Mouse (Mus musculus): ENCODE measurements around the gene Atp6v1e2. TPM values are rescaled to one million over a fixed set of nuclear protein-coding genes. Genes with fewer than 3 reads are reported as not detected.

Gene Atp6v1e2
- polyA plus RNA-seq, 1 experiment = not detected

DNA sequence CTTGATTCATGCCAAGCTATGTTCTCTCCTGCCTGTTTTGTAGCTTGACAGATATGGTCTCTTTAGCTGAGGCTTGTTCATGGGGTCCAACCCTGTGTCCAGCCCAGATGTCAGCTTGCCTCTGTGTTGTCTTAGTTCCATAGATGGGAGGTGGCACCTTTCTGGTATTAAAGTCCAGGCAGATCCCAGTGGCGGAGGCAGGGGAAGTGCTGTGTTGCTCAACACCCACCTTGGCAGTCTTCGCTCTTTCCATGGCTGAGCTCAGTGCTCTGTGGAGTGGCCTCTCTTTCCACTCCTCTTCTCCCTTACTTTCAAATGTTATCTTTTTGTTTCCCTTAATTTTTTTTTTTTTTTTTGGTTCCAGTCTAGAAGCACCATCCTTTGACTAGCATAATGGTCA is 25.4 kb upstream of the Atp6v1e2 start:
- H3K79me2 ChIP-seq (ENCODE audit: control insufficient read depth, insufficient read depth) = peaks cover 29% of the 10 kb centered on the region
- H3ac ChIP-seq (ENCODE audit: control insufficient read depth, insufficient read length, low read depth) = no peak overlapping the region
- peaks cover 4% of the 10 kb centered on the region for H3K36me3 ChIP-seq (ENCODE audit: control insufficient read depth, insufficient read depth)
- no peak for TF ChIP-seq MYOD1 (IDR thresholded peaks at IDR 0.05; ENCODE audit: control insufficient read depth, insufficient read length, low read depth)
- no peak for TF ChIP-seq CEBPB (IDR thresholded peaks at IDR 0.05; ENCODE audit: low read depth)
- TF ChIP-seq USF1 (IDR thresholded peaks at IDR 0.05; ENCODE audit: low read depth) = no peak
- no peak for TF ChIP-seq MAX (IDR thresholded peaks at IDR 0.05)
- no peak for TF ChIP-seq MYOG (IDR thresholded peaks at IDR 0.05; ENCODE audit: control insufficient read depth, extremely low read depth, insufficient read length)
- TF ChIP-seq CTCF (IDR thresholded peaks at IDR 0.05; ENCODE audit: control insufficient read depth, insufficient read depth, insufficient read length) = no peak
- no peak for TF ChIP-seq FOSL1 (IDR thresholded peaks at IDR 0.05; ENCODE audit: insufficient read depth, low read length, poor library complexity, severe bottlenecking)
- no peak overlapping the region for H3K4me3 ChIP-seq (ENCODE audit: insufficient read depth, poor library complexity, severe bottlenecking)
- H3K27me3 ChIP-seq (ENCODE audit: control insufficient read depth, insufficient read depth, insufficient read length) = no peaks in the 10 kb centered on the region
- H3K79me3 ChIP-seq (ENCODE audit: low read depth) = peaks cover 1% of the 10 kb centered on the region

DNA sequence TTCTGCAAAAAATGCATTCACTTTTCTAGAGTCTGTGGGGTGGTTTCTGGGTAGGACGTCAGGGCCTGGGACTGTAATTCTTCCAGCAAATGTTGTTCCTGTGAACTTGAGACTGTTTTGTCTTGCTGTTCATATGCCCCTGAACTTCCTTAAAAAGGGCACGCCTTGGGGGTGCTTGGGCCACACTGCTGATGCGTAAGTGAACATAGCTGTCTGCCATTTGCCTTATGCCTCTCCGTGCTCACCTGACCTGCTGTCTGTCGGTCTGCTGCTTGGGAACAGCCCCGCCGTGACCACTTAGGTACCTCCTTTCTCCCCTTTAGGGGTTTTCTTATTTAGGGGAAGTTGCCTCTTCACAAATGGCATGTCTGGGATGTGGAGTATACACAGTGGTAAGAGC is 24.2 kb upstream of the Atp6v1e2 start:
- Histone ChIP-seq H3K36me3 (ENCODE audit: control insufficient read depth, insufficient read depth) (peaks cover 6% of the 10 kb centered on the region), H3K79me2 (ENCODE audit: control insufficient read depth, insufficient read depth) (peaks cover 40% of the 10 kb centered on the region), H3ac (ENCODE audit: control insufficient read depth, insufficient read length, low read depth) (no peak overlapping the region), H3K27me3 (ENCODE audit: control insufficient read depth, insufficient read depth, insufficient read length) (no peaks in the 10 kb centered on the region), H3K79me3 (ENCODE audit: low read depth) (peaks cover 5% of the 10 kb centered on the region), H3K4me3 (ENCODE audit: insufficient read depth, poor library complexity, severe bottlenecking) (no peak overlapping the region)
- TF ChIP-seq MYOG (IDR thresholded peaks at IDR 0.05; ENCODE audit: control insufficient read depth, extremely low read depth, insufficient read length) = no peak

DNA sequence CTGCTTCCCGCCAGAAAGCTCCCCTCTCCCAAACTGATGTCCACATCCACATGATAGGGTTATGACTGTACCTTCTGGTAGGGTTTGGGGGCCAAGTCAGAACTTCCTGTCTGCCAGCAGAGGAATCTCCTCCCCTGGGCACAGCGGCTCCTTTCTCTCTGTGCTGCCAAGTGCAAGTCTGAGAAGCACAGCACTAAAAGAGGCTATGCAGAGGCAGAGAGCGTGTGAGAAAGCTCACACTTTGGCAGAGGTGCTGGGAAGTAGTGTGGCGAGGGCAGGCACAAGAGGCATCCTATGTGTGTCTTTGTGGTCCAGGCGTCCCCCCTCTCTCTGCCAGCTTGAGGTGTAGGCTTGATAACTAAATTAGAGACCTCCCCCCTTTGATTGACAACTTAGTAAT is 23.3 kb upstream of the Atp6v1e2 start:
- TF ChIP-seq CEBPB (IDR thresholded peaks at IDR 0.05; ENCODE audit: low read depth) (no peak), CTCF (IDR thresholded peaks at IDR 0.05; ENCODE audit: control insufficient read depth, insufficient read depth, insufficient read length) (no peak), MYOD1 (IDR thresholded peaks at IDR 0.05; ENCODE audit: control insufficient read depth, insufficient read length, low read depth) (no peak), MAX (IDR thresholded peaks at IDR 0.05) (no peak), MYOG (IDR thresholded peaks at IDR 0.05; ENCODE audit: control insufficient read depth, extremely low read depth, insufficient read length) (no peak), USF1 (IDR thresholded peaks at IDR 0.05; ENCODE audit: low read depth) (no peak), FOSL1 (IDR thresholded peaks at IDR 0.05; ENCODE audit: insufficient read depth, low read length, poor library complexity, severe bottlenecking) (no peak)
- Histone ChIP-seq H3K4me3 (ENCODE audit: insufficient read depth, poor library complexity, severe bottlenecking) (no peak overlapping the region), H3K27me3 (ENCODE audit: control insufficient read depth, insufficient read depth, insufficient read length) (no peaks in the 10 kb centered on the region), H3K79me2 (ENCODE audit: control insufficient read depth, insufficient read depth) (peaks cover 45% of the 10 kb centered on the region), H3K36me3 (ENCODE audit: control insufficient read depth, insufficient read depth) (peaks cover 9% of the 10 kb centered on the region), H3K79me3 (ENCODE audit: low read depth) (peaks cover 5% of the 10 kb centered on the region), H3ac (ENCODE audit: control insufficient read depth, insufficient read length, low read depth) (no peak overlapping the region)

DNA sequence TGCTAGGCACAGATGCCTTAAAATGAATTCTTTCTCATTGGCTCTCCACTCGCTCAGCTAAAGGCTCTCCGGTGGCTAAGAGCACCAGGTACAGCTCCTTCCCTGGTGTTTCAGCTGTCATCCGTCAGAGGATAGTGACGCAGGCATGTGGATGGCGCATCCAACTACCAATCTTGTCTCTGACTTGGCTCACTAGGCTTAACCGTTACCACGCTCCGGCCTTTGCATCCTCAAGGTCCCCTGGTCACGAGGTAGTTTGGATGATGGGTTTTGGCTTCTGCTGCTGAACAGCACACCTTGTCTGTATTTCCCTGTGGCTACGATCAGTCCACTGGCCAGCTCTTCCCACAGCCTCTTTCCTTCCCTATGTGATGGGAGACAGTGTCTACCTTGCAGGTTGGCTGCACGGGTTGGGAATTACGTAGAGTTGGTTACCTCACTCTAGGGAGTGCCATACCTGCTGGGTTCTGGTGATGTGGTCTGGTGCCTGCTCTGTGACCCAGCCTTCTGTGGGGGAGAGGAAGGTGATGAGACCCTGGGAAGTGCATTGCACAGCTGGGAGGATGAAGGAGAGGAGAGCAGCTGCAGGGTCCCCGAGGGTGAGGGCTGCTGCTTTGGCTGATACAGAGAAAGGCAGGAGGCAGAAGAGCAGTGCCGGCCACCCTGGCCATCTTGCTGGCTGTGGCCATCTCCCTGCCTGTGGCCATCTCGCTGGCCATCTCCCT is 22.5 kb upstream of the Atp6v1e2 start:
- Histone ChIP-seq H3K27me3 (ENCODE audit: control insufficient read depth, insufficient read depth, insufficient read length) (no peaks in the 10 kb centered on the region), H3ac (ENCODE audit: control insufficient read depth, insufficient read length, low read depth) (no peak overlapping the region), H3K36me3 (ENCODE audit: control insufficient read depth, insufficient read depth) (peaks cover 11% of the 10 kb centered on the region), H3K4me3 (ENCODE audit: insufficient read depth, poor library complexity, severe bottlenecking) (no peak overlapping the region), H3K79me2 (ENCODE audit: control insufficient read depth, insufficient read depth) (peaks cover 54% of the 10 kb centered on the region), H3K79me3 (ENCODE audit: low read depth) (peaks cover 6% of the 10 kb centered on the region)
- TF ChIP-seq MYOG (IDR thresholded peaks at IDR 0.05; ENCODE audit: control insufficient read depth, extremely low read depth, insufficient read length) = no peak
- no peak for TF ChIP-seq CEBPB (IDR thresholded peaks at IDR 0.05; ENCODE audit: low read depth)
- no peak for TF ChIP-seq FOSL1 (IDR thresholded peaks at IDR 0.05; ENCODE audit: insufficient read depth, low read length, poor library complexity, severe bottlenecking)
- no peak for TF ChIP-seq USF1 (IDR thresholded peaks at IDR 0.05; ENCODE audit: low read depth)
- no peak for TF ChIP-seq MYOD1 (IDR thresholded peaks at IDR 0.05; ENCODE audit: control insufficient read depth, insufficient read length, low read depth)
- no peak for TF ChIP-seq MAX (IDR thresholded peaks at IDR 0.05)
- TF ChIP-seq CTCF (IDR thresholded peaks at IDR 0.05; ENCODE audit: control insufficient read depth, insufficient read depth, insufficient read length) = no peak

DNA sequence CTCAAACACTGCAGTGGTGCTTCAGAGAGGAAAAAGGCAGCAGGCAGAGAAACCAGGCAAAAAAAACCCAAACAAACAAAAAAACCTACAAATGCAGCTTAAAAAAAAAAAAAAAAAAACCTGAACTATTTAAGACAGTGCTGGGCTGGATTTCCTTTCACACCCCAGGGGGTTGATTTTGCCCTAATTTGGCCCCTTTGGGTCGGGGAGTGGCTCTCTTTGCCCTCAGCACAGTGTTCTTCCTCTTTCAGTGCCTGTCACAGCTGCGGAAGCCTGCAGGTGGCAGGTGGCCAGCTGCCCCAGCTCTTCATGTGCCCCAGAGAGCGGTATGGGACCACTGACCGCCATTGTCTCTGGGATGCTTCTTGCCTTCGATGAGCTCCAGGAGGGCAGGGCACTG is 21.9 kb upstream of the Atp6v1e2 start:
- no peaks in the 10 kb centered on the region for H3K27me3 ChIP-seq (ENCODE audit: control insufficient read depth, insufficient read depth, insufficient read length)
- peaks cover 6% of the 10 kb centered on the region for H3K79me3 ChIP-seq (ENCODE audit: low read depth)
- TF ChIP-seq CTCF (IDR thresholded peaks at IDR 0.05; ENCODE audit: control insufficient read depth, insufficient read depth, insufficient read length) = no peak
- no peak for TF ChIP-seq USF1 (IDR thresholded peaks at IDR 0.05; ENCODE audit: low read depth)
- TF ChIP-seq MYOD1 (IDR thresholded peaks at IDR 0.05; ENCODE audit: control insufficient read depth, insufficient read length, low read depth) = no peak
- TF ChIP-seq MAX (IDR thresholded peaks at IDR 0.05) = no peak
- TF ChIP-seq CEBPB (IDR thresholded peaks at IDR 0.05; ENCODE audit: low read depth) = no peak
- no peak for TF ChIP-seq MYOG (IDR thresholded peaks at IDR 0.05; ENCODE audit: control insufficient read depth, extremely low read depth, insufficient read length)
- TF ChIP-seq FOSL1 (IDR thresholded peaks at IDR 0.05; ENCODE audit: insufficient read depth, low read length, poor library complexity, severe bottlenecking) = no peak
- peaks cover 11% of the 10 kb centered on the region for H3K36me3 ChIP-seq (ENCODE audit: control insufficient read depth, insufficient read depth)
- H3K4me3 ChIP-seq (ENCODE audit: insufficient read depth, poor library complexity, severe bottlenecking) = no peak overlapping the region
- H3K79me2 ChIP-seq (ENCODE audit: control insufficient read depth, insufficient read depth) = peaks cover 59% of the 10 kb centered on the region
- no peak overlapping the region for H3ac ChIP-seq (ENCODE audit: control insufficient read depth, insufficient read length, low read depth)

DNA sequence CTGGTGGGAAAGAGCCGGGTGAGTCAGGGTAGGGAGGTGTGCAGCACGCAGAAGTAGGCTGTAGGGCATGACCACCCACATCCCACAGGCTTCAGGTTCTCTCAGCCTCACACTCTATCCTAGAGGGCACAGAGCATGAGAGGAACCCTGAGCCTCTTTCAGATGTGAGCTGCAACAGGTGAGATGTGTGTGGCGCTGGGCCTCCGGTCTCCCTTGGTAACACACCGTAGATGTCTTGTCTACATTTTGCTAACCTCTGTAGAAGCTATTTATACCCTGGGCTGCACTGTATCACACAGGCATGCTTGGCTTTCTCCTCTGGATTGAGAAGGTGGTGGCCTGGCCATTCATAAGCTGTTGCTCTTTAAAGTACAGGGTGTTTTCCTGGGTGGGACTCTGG is 20.9 kb upstream of the Atp6v1e2 start:
- Histone ChIP-seq H3ac (ENCODE audit: control insufficient read depth, insufficient read length, low read depth) (no peak overlapping the region), H3K79me2 (ENCODE audit: control insufficient read depth, insufficient read depth) (peaks cover 67% of the 10 kb centered on the region), H3K27me3 (ENCODE audit: control insufficient read depth, insufficient read depth, insufficient read length) (no peaks in the 10 kb centered on the region), H3K79me3 (ENCODE audit: low read depth) (peaks cover 6% of the 10 kb centered on the region), H3K36me3 (ENCODE audit: control insufficient read depth, insufficient read depth) (peaks cover 11% of the 10 kb centered on the region), H3K4me3 (ENCODE audit: insufficient read depth, poor library complexity, severe bottlenecking) (no peak overlapping the region)
- TF ChIP-seq CEBPB (IDR thresholded peaks at IDR 0.05; ENCODE audit: low read depth) (no peak), CTCF (IDR thresholded peaks at IDR 0.05; ENCODE audit: control insufficient read depth, insufficient read depth, insufficient read length) (no peak), MAX (IDR thresholded peaks at IDR 0.05) (no peak), MYOG (IDR thresholded peaks at IDR 0.05; ENCODE audit: control insufficient read depth, extremely low read depth, insufficient read length) (no peak), FOSL1 (IDR thresholded peaks at IDR 0.05; ENCODE audit: insufficient read depth, low read length, poor library complexity, severe bottlenecking) (no peak), USF1 (IDR thresholded peaks at IDR 0.05; ENCODE audit: low read depth) (no peak), MYOD1 (IDR thresholded peaks at IDR 0.05; ENCODE audit: control insufficient read depth, insufficient read length, low read depth) (no peak)
